11 mouse cellular contexts compared by ENCODE assay signal in genomic region chr3:6675354-6675753, GRCm38 (mm10). TPM values are rescaled to one million over a fixed set of nuclear protein-coding genes. Genes with fewer than 3 reads are reported as not detected.
DNase-seq lines count a peak whose midpoint lies in the region; ATAC-seq and TF ChIP-seq lines count a peak whose summit lies in the region.
"Had no signal": no experiment of that assay in that cellular context is flagged by ENCODE, and none has a peak within 500 bp of the region (broad histone marks: within the 10 kb centered on the region; RNA-seq: fewer than 3 reads in every experiment).

No protein-coding gene starts in this region.

- H3K9me3 ChIP-seq in MEL (replicated peaks; ENCODE audit: insufficient read depth, low read length): no peaks in the 10 kb centered on the region
- H3K9me3 ChIP-seq in midbrain, embryonic 15.5 days: no peaks in the 10 kb centered on the region
- H3K9me3 ChIP-seq: limb, embryonic 15.5 days; stomach, embryonic 15.5 days had no signal

- H3K4me2 ChIP-seq in midbrain, embryonic 15.5 days: no peak overlapping the region
- H3K4me2 ChIP-seq: limb, embryonic 15.5 days; stomach, embryonic 15.5 days had no signal

- TF ChIP-seq RAD21 in MEL (IDR thresholded peaks at IDR 0.05; ENCODE audit: low read depth, low read length): peak; percentile 72

- peak; percentile 11 to 28 for DNase-seq in layer of hippocampus, postnatal 10 days (ENCODE audit: low spot score in 2 of 2)
- DNase-seq in layer of hippocampus, adult 9-10 months (ENCODE audit: low spot score): no peak
- peak; percentile 55 for DNase-seq in MEL (ENCODE audit: low read depth, low spot score)
- peak; percentile 26 for DNase-seq in embryo, embryonic 10.5 days (ENCODE audit: low spot score)
- no peak for DNase-seq in thymus, adult 2 months
- no peak for DNase-seq in frontal cortex, postnatal 36 days (ENCODE audit: low spot score in 2 of 2)
- DNase-seq: adrenal gland, postnatal 25 days; heart, postnatal 4 days had no signal

- no peaks in the 10 kb centered on the region for H3K4me1 ChIP-seq in MEL (ENCODE audit: control insufficient read depth in 1 of 2, insufficient read depth in 2 of 2, low read length in 2 of 2)
- 0 out of 2 replicates have a peak, but pooled peaks cover 3% of the 10 kb centered on the region for H3K4me1 ChIP-seq in midbrain, embryonic 15.5 days
- no peaks in the 10 kb centered on the region for H3K4me1 ChIP-seq in thymus, adult 2 months (replicated peaks; ENCODE audit: control insufficient read depth, insufficient read depth, low read length)
- H3K4me1 ChIP-seq: limb, embryonic 15.5 days; stomach, embryonic 15.5 days had no signal

- no peak overlapping the region for H3K9ac ChIP-seq in MEL (ENCODE audit: control insufficient read depth, low read depth, low read length, poor library complexity, severe bottlenecking)
- no peak overlapping the region for H3K9ac ChIP-seq in midbrain, embryonic 15.5 days
- H3K9ac ChIP-seq: limb, embryonic 15.5 days; stomach, embryonic 15.5 days had no signal

- H3K36me3 ChIP-seq in MEL (ENCODE audit: control insufficient read depth in 1 of 2, insufficient read depth in 2 of 2, low read length in 2 of 2): peaks cover 0 to 2% of the 10 kb centered on the region in 2 experiments; a peak in 1 of 4 replicates
- H3K36me3 ChIP-seq in midbrain, embryonic 15.5 days (replicated peaks): no peaks in the 10 kb centered on the region
- H3K36me3 ChIP-seq in thymus, adult 2 months (ENCODE audit: control insufficient read depth, insufficient read depth, low read length): no peaks in the 10 kb centered on the region
- H3K36me3 ChIP-seq: limb, embryonic 15.5 days; stomach, embryonic 15.5 days had no signal

- H3K79me2 ChIP-seq in MEL (ENCODE audit: control insufficient read depth, insufficient read depth, low read length, poor library complexity): no peaks in the 10 kb centered on the region

- H3K27ac ChIP-seq in MEL (ENCODE audit: control insufficient read depth, low read depth, low read length): no peak overlapping the region
- H3K27ac ChIP-seq in midbrain, embryonic 15.5 days: peak overlapping the region; percentile 34; the same call in 1 of the 2 replicates
- H3K27ac ChIP-seq in thymus, adult 2 months (ENCODE audit: control insufficient read depth, insufficient read depth, low read length): no peak overlapping the region
- H3K27ac ChIP-seq: limb, embryonic 15.5 days; stomach, embryonic 15.5 days had no signal

- H3K27me3 ChIP-seq in MEL (ENCODE audit: control insufficient read depth in 1 of 2, insufficient read depth in 2 of 2, low read length in 2 of 2): no peaks in the 10 kb centered on the region
- H3K27me3 ChIP-seq in midbrain, embryonic 15.5 days (replicated peaks): no peaks in the 10 kb centered on the region
- H3K27me3 ChIP-seq in thymus, adult 2 months (ENCODE audit: control insufficient read depth, insufficient read depth, low read length): no peaks in the 10 kb centered on the region
- H3K27me3 ChIP-seq: limb, embryonic 15.5 days; stomach, embryonic 15.5 days had no signal

- ATAC-seq in midbrain, embryonic 15.5 days (replicated peaks): peak; percentile 93

- 35% methylated on average over 3 of the region's 3 CpGs for WGBS in midbrain, embryonic 15.5 days
- WGBS in thymus, adult 2 months: 75% methylated on average over 3 of the region's 3 CpGs

- TF ChIP-seq EP300 in MEL (IDR thresholded peaks at IDR 0.05; ENCODE audit: low read depth in 1 of 2, low read length in 2 of 2): peak; percentile 16 to 53; a peak in 2 of 4 replicates

- TF ChIP-seq CTCF in MEL (IDR thresholded peaks at IDR 0.05 in 2 of 3, conservative IDR thresholded peaks at IDR 0.05 in 1 of 3; ENCODE audit: control insufficient read depth in 1 of 3, insufficient read depth in 1 of 3, low read depth in 2 of 3, low read length in 3 of 3, poor library complexity in 1 of 3, severe bottlenecking in 1 of 3): peak in 2 of 3 experiments; percentile 52 to 56; a peak in 4 of 6 replicates
- no peak for TF ChIP-seq CTCF in thymus, adult 2 months (IDR thresholded peaks at IDR 0.05; ENCODE audit: borderline replicate concordance, control insufficient read depth, extremely low read depth, insufficient read depth, low read length, poor library complexity)

- no peak for TF ChIP-seq POLR2A in MEL (IDR thresholded peaks at IDR 0.05; ENCODE audit: control insufficient read depth in 1 of 2, insufficient read depth in 1 of 2, low read depth in 1 of 2, low read length in 2 of 2, poor library complexity in 1 of 2)
- TF ChIP-seq POLR2A in thymus, adult 2 months (IDR thresholded peaks at IDR 0.05; ENCODE audit: control insufficient read depth, extremely low read depth, insufficient read depth, low read length, poor library complexity): no peak

- no peak overlapping the region for H3K4me3 ChIP-seq in MEL (ENCODE audit: control insufficient read depth in 1 of 2, insufficient read depth in 1 of 2, low read depth in 2 of 2, low read length in 2 of 2)
- H3K4me3 ChIP-seq in midbrain, embryonic 15.5 days: no peak overlapping the region
- H3K4me3 ChIP-seq in thymus, adult 2 months (ENCODE audit: control insufficient read depth, insufficient read depth, low read length): no peak overlapping the region
- H3K4me3 ChIP-seq: limb, embryonic 15.5 days; stomach, embryonic 15.5 days had no signal

TF ChIP-seq in MEL, 35 proteins besides CTCF, POLR2A, EP300 and RAD21:
- TF ChIP-seq NRF1 (IDR thresholded peaks at IDR 0.05; ENCODE audit: insufficient read depth, low read depth, low read length, poor library complexity, severe bottlenecking): no peak
- TF ChIP-seq ZC3H11A (IDR thresholded peaks at IDR 0.05; ENCODE audit: low read depth, low read length): peak; percentile 71
- peak; percentile 58 for TF ChIP-seq GATA1 (IDR thresholded peaks at IDR 0.05; ENCODE audit: low read depth, low read length)
- no peak for TF ChIP-seq TAL1 (IDR thresholded peaks at IDR 0.05; ENCODE audit: low read length)
- TF ChIP-seq ETS1 (IDR thresholded peaks at IDR 0.05; ENCODE audit: low read depth, low read length): 0 out of 2 replicates have a peak, but pooled peaks have one; percentile 6
- TF ChIP-seq MXI1 (IDR thresholded peaks at IDR 0.05; ENCODE audit: low read depth, low read length): peak; percentile 35; the same call in 1 of the 2 replicates
- TF ChIP-seq RCOR1 (IDR thresholded peaks at IDR 0.05; ENCODE audit: low read depth, low read length): peak; percentile 71
- TF ChIP-seq SMC3 (IDR thresholded peaks at IDR 0.05; ENCODE audit: low read depth, low read length): peak; percentile 64
- peak; percentile 45; the same call in 1 of the 2 replicates for TF ChIP-seq TCF12 (IDR thresholded peaks at IDR 0.05; ENCODE audit: low read depth, low read length)
- no peak for TF ChIP-seq MAX (IDR thresholded peaks at IDR 0.05; ENCODE audit: low read length)

RNA-seq across cellular contexts. Expression of gene 1700008P02Rik, which starts 55.1 kb away (rescaled TPM):
- not detected for total RNA-seq in layer of hippocampus, postnatal 10 days (2021)
- total RNA-seq in MEL (2012; rRNA removed): not detected in 2 replicates
- polyA plus RNA-seq in MEL (2012; ENCODE audit: insufficient read depth in 1 of 2, insufficient read length in 2 of 2, low read depth in 1 of 2, low replicate concordance in 2 of 2, missing spikeins in 1 of 2): not detected
- not detected in 2 replicates for polyA plus RNA-seq in midbrain, embryonic 15.5 days (2015; fragmentation: Nextera tagmentation; extraction: Ambion mirVana)
- not detected in 2 replicates for polyA plus RNA-seq in thymus, adult 2 months (2012; rRNA removed)
- total RNA-seq: adrenal gland, postnatal 25 days; heart, postnatal 4 days had no signal
- polyA plus RNA-seq: limb, embryonic 15.5 days; stomach, embryonic 15.5 days had no signal

Comparison
In these comparisons a context has a peak if more than half of its experiments do, and no peak if none do; other contexts are left out.
1. DNase-seq: peak in layer of hippocampus, postnatal 10 days (2 of 2), MEL (single experiment) and embryo, embryonic 10.5 days (single experiment); none in layer of hippocampus, adult 9-10 months (single experiment), thymus, adult 2 months (single experiment) and frontal cortex, postnatal 36 days (0 of 2).